Mouse (Mus musculus) hindbrain, embryonic 14.5 days (tissue): ENCODE data around the gene Dck. TPM values are rescaled to one million over a fixed set of nuclear protein-coding genes. Genes with fewer than 3 reads are reported as not detected.

Experiments used
- ATAC-seq: fragments of 200-750 bp; cut with Nextera tagmentation; 2 replicates; pipeline ENCODE4 v1.8.0; 2017; ENCODE audit warnings: moderate number of reproducible peaks, mild to moderate bottlenecking, moderate TSS enrichment, moderate library complexity; ENCODE audit not compliant: low FRiP score
- DNase-seq: peaks from one replicate; pipeline ENCODE4 v3.0.0-alpha.2; 2015; ENCODE audit warnings: low spot score
- H3K27ac ChIP-seq: fragments of 300-500 bp; sonication (generic); 2 replicates; pipeline ENCODE4 v1.5.1; 2014; ENCODE audit warnings: mild to moderate bottlenecking, moderate library complexity
- H3K27me3 ChIP-seq: fragments of 300-500 bp; sonication (generic); 2 replicates; pipeline ENCODE4 v1.6.1; 2014; ENCODE audit warnings: mild to moderate bottlenecking, low read length, mixed read lengths; ENCODE audit not compliant: control insufficient read depth, insufficient read depth
- H3K36me3 ChIP-seq: fragments of 300-500 bp; sonication (generic); replicated peaks from 2 replicates; pipeline ENCODE4 v1.6.1; 2014; ENCODE audit not compliant: control insufficient read depth, insufficient read depth
- H3K4me1 ChIP-seq: fragments of 300-500 bp; sonication (generic); replicated peaks from 2 replicates; pipeline ENCODE4 v1.6.1; 2014; ENCODE audit warnings: antibody characterized with exemption, low read length, mixed read lengths; ENCODE audit not compliant: control insufficient read depth, insufficient read depth
- H3K4me2 ChIP-seq: fragments of 300-500 bp; sonication (generic); replicated peaks from 2 replicates; pipeline ENCODE4 v1.6.1; 2014; ENCODE audit warnings: mild to moderate bottlenecking, moderate library complexity
- H3K4me3 ChIP-seq: fragments of 300-500 bp; sonication (generic); replicated peaks from 2 replicates; pipeline ENCODE4 v1.5.1; 2014; ENCODE audit warnings: mild to moderate bottlenecking, low read length
- H3K9ac ChIP-seq: fragments of 300-500 bp; sonication (generic); 2 replicates; pipeline ENCODE4 v1.6.1; 2014
- H3K9me3 ChIP-seq: fragments of 300-500 bp; sonication (generic); 2 replicates; pipeline ENCODE4 v1.6.1; 2016; ENCODE audit warnings: low read length; ENCODE audit not compliant: control insufficient read depth
- WGBS: fragments of 180-500 bp; shearing (Covaris S2); extraction: QIAGEN DNeasy Blood & Tissue Kit; methylation state at CpG from one replicate; pipeline ENCODE4 v1.1.7; 2014; 5-methylcytosine and 5-hydroxymethylcytosine counted together
- polyA plus RNA-seq: library from polyadenylated mRNA; unstranded; fragments of >200 nt; fragmentation: Nextera tagmentation; extraction: Ambion mirVana; gene quantifications from 2 replicates; pipeline ENCODE4 v1.2.1, GENCODE M21; 2014

The Dck gene
- 51.6 and 53.7 TPM in 2 replicates for polyA plus RNA-seq

DNA sequence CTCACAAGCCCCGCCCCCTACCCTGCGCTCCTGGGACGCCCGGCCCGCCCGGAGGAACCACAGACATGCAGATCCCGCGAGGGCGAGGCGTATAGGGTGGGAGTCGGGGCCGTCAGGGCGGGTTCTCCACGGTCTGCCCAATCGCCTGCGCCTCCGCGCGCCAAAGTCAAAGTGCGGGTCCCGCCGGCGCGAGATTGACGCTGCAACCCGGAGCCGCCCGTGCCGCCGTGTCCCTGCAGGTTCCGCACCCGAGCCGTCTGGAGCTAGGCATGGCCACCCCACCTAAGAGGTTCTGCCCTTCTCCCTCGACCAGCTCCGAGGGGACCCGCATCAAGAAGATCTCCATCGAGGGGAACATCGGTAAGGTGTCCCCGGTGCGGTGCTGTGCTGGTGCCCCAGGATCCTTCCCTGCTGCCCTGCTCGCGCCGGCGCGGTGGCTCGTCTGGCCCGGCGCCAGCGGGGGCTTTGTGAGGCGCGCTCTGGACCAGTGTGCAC, at the start of gene Dck:
Dck (plus strand) TSS at position 10 of the 495 bp plus-strand sequence.
- H3K4me1 ChIP-seq: peaks cover 17% of the 10 kb centered on the region
- DNase-seq: peak; percentile 91
- peak within 1 kb of the TSS; percentile 92 for H3K9ac ChIP-seq
- H3K4me2 ChIP-seq: peak within 1 kb of the TSS; percentile 53
- peak within 1 kb of the TSS; percentile 95 for H3K27ac ChIP-seq
- H3K4me3 ChIP-seq: peak within 1 kb of the TSS; percentile 92
- no peaks in the 10 kb centered on the region for H3K27me3 ChIP-seq
- ATAC-seq: peak; percentile 99
- H3K36me3 ChIP-seq: peaks cover 11% of the 10 kb centered on the region
- no peaks in the 10 kb centered on the region for H3K9me3 ChIP-seq
- WGBS: 1% methylated on average over 50 of the region's 51 CpGs

DNA sequence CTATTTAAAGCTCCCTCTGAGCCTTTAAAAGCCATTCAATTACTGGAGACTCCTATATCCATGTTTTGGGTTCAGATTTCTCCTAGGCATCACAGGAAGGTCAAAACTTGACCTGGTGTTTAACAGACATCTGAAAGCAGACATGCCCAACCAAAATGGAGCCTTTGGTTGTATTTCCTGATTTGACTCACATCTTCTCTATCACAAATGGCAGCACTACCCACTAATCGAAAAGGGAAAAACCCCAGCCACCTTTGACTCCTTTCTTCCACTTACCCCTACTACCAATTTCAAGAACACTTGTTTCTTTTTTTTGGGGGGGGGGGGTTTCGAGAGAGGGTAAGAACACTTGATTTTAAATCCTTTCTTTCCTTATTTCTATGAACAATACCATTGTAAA, 47.8 kb upstream of the Dck start:
- no peaks in the 10 kb centered on the region for H3K36me3 ChIP-seq
- H3K27me3 ChIP-seq: no peaks in the 10 kb centered on the region
- WGBS: 95% methylated on average over 2 of the region's 2 CpGs
- H3K4me3 ChIP-seq: no peak overlapping the region
- ATAC-seq (no peak), DNase-seq (no peak)
- no peak overlapping the region for H3K9ac ChIP-seq
- H3K9me3 ChIP-seq: no peaks in the 10 kb centered on the region
- H3K4me1 ChIP-seq: peaks cover 2% of the 10 kb centered on the region; the same call in 1 of the 2 replicates
- H3K4me2 ChIP-seq: no peak overlapping the region
- no peak overlapping the region for H3K27ac ChIP-seq

DNA sequence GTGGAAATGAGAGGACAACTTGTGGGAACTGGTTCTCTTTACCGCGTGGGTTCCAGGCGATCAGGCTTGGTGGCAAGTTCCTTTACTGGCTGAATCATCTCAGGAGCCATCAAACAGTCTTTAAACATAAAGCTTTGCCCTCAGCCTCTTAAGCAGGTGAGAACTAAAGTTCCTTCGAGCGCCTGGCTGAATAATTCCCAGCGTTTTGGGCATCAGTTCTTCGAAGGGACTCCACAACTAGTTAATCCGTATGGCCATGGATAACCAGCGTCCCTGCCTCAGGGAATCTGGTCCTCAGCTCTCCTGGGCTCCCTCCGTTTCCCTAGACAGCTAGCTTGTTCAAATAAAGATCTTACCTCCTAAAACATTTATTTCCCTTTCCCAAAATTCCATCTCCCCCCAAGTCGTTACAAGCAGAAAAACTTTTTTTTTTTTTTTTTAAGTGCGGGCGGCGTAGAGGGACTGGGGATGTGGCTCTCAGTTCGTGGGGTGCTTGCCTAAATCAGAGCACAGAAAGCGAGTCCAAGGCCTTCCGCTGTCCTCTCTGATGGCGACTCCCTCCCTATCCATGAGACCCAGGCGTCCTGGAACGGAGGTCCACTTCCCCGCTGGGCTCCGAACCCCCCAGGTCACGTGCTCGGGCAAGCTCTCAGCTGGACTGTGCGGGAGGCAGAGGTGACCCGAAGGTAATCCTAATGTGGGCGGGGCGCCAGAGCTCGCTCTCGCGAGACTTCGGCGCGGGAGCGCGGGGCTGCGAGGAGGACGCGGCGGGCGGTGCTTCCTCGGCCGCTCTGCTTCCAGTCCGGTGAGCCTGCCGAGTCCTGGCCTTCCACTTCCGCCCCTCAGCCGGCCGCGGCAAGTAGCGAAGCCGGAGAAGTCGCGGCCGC, 44.4 kb upstream of the Dck start, which contains the start of gene Mob1b:
Mob1b (plus strand) TSS at position 740 of the 887 bp plus-strand sequence.
- Histone ChIP-seq H3K36me3 (no peaks in the 10 kb centered on the region), H3K9ac (peak within 1 kb of the TSS; percentile 79), H3K9me3 (no peaks in the 10 kb centered on the region), H3K27ac (peak within 1 kb of the TSS; percentile 86), H3K27me3 (no peaks in the 10 kb centered on the region), H3K4me2 (peak within 1 kb of the TSS; percentile 74), H3K4me3 (peak within 1 kb of the TSS; percentile 56), H3K4me1 (peaks cover 21% of the 10 kb centered on the region)
- ATAC-seq: peak; percentile 95
- under 1% methylated on average over 54 of the region's 54 CpGs for WGBS
- DNase-seq: peak; percentile 97

DNA sequence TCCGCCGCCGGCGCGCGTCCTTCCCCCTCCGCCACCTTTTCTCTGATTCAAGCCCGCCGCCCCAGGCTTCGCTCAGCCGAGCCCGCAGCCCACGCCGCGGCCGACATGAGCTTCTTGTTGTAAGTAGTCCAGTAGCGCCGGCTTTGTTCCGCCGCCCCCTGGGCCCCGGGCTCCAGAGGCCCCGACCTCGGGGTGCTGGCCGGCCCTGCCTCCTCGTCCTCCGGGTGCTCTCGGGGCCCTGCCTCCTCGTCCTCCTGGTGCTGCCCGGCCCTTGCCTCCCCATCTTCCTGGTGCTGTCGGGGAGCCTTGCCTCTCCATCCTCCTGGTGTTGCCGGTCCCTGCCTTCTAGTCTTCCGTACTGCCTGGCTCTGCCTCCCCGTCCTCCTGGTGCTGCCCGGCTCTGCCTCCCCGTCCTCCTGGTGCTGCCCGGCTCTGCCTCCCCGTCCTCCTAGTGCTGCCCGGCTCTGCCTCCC, 43.8 kb upstream of the Dck start:
- WGBS: under 1% methylated on average over 37 of the region's 38 CpGs
- Histone ChIP-seq H3K27me3 (no peaks in the 10 kb centered on the region), H3K4me2 (peak overlapping the region; percentile 74), H3K9ac (peak overlapping the region; percentile 79), H3K4me1 (peaks cover 21% of the 10 kb centered on the region), H3K27ac (peak overlapping the region; percentile 86), H3K36me3 (no peaks in the 10 kb centered on the region), H3K4me3 (peak overlapping the region; percentile 56), H3K9me3 (no peaks in the 10 kb centered on the region)
- ATAC-seq: peak; percentile 83
- DNase-seq: no peak

DNA sequence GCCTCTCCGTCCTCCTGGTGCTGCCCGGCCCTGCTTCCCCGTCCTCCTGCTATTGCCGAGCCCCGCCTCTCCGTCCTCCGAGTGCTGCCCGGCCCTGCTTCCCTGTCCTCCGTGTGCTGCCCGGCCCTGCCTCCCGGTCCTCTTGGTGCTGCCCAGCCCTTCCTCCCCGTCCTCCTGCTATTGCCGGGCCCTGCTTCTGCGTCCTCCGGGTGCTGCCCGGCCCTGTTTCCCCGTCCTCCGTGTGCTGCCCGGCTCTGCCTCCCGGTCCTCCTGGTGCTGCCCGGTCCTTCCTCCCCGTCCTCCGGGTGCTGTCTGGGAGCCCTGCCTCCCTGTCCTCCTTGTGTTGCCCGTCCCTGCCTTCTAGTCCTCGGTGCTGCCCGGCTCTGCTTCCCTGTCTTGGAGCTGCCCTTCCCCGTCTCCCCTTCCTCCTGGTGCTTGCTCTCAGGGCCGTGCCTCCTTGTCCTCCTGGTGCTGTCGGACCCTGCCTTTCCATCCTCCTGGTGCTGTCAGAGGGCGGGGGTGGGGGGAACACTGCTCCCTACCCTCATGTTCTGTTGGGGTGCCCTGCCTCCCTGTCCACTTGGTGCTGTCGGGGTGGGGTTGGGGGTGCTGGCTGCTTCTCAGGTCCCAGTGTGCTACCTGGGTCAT, 43.1 kb upstream of the Dck start:
- H3K27me3 ChIP-seq: no peaks in the 10 kb centered on the region
- no peaks in the 10 kb centered on the region for H3K9me3 ChIP-seq
- no peaks in the 10 kb centered on the region for H3K36me3 ChIP-seq
- H3K4me2 ChIP-seq: peak overlapping the region; percentile 74
- peak overlapping the region; percentile 79 for H3K9ac ChIP-seq
- DNase-seq (no peak), ATAC-seq (peak; percentile 35)
- peaks cover 21% of the 10 kb centered on the region for H3K4me1 ChIP-seq
- peak overlapping the region; percentile 86 for H3K27ac ChIP-seq
- H3K4me3 ChIP-seq: peak overlapping the region; percentile 56
- 1% methylated on average over 31 of the region's 31 CpGs for WGBS

DNA sequence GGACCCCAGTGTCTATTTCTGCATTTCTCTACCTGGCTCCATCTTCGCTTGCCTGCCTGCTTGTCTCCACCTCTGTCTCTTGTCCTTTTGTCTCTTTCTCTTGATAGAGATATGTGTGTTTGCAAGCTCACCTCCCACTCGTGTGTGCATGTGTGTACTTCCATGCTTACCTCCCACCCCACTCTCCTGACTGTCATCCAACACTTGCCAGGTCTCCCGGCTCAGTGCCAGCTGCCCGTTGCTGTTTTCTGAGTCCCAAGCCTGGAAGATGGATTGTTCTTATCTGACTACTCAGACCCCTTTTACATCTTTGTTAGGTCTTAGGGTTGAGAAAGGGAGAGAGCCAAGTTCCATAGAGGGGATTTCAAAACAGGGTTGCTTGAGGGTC, 42.6 kb upstream of the Dck start:
- Histone ChIP-seq H3K9me3 (no peaks in the 10 kb centered on the region), H3K4me3 (peak overlapping the region; percentile 56), H3K9ac (peak overlapping the region; percentile 79), H3K36me3 (no peaks in the 10 kb centered on the region), H3K4me2 (peak overlapping the region; percentile 74), H3K27ac (0 out of 2 replicates have a peak overlapping the region, but pooled peaks have one; percentile 86), H3K27me3 (no peaks in the 10 kb centered on the region), H3K4me1 (peaks cover 21% of the 10 kb centered on the region)
- ATAC-seq (no peak), DNase-seq (no peak)
- 17% methylated on average over 4 of the region's 4 CpGs for WGBS

DNA sequence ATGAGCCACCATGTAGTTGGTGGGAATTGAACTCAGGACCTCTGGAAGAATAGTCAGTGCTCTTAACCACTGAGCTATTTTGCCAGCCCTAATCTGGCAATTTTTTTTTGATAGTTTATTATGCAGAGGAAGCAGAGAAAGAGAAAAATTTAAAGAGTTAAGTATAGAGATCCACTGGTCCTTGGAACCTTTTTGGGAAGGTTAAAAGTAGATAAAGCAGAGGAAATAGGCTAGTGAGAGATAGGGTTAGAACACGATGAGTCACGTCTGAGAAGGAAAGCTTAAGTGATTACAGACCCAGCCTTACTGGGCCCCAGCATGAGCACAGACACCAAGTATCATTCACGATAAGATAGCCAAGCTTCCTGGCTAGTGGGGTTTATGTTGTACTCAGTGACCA, 40.8 kb upstream of the Dck start:
- no peak overlapping the region for H3K27ac ChIP-seq
- 87% methylated on average over 3 of the region's 3 CpGs for WGBS

DNA sequence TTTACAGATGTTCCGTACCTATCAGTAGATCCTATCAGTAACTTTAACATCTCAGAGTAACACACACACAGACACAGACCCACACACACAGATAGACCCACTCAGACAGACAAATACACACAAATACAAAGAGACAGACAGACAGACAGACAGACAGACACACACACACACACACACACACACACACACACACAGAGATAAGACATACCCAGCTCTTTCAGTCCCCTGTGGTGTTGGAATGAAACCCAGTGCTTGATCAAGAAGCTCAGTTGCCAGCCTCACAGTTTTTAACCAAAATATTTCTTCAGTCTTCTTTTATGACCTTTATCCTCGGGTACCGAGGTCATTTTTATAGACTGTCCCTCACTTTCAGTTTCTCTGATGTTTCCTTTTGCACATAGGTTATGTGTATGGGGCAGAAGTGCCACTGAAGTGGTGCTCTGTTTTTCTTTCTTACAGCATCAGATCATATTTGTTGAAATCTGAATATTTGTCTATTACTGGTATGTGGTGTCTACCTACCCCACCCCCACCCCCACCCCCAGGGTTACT, 37.1 kb upstream of the Dck start:
- no peak overlapping the region for H3K4me2 ChIP-seq
- DNase-seq (no peak), ATAC-seq (no peak)
- peaks cover 12% of the 10 kb centered on the region for H3K4me1 ChIP-seq
- H3K36me3 ChIP-seq: no peaks in the 10 kb centered on the region
- H3K4me3 ChIP-seq: no peak overlapping the region
- no peak overlapping the region for H3K27ac ChIP-seq
- 82% methylated on average over 3 of the region's 3 CpGs for WGBS
- H3K9me3 ChIP-seq: no peaks in the 10 kb centered on the region
- H3K9ac ChIP-seq: no peak overlapping the region
- no peaks in the 10 kb centered on the region for H3K27me3 ChIP-seq

More for the DNA sequence above, 40.8 kb upstream of the Dck start:
- ATAC-seq (no peak), DNase-seq (no peak)
- Histone ChIP-seq H3K36me3 (no peaks in the 10 kb centered on the region), H3K4me3 (no peak overlapping the region), H3K4me2 (no peak overlapping the region), H3K4me1 (peaks cover 21% of the 10 kb centered on the region), H3K9ac (no peak overlapping the region), H3K9me3 (no peaks in the 10 kb centered on the region), H3K27me3 (no peaks in the 10 kb centered on the region)

DNA sequence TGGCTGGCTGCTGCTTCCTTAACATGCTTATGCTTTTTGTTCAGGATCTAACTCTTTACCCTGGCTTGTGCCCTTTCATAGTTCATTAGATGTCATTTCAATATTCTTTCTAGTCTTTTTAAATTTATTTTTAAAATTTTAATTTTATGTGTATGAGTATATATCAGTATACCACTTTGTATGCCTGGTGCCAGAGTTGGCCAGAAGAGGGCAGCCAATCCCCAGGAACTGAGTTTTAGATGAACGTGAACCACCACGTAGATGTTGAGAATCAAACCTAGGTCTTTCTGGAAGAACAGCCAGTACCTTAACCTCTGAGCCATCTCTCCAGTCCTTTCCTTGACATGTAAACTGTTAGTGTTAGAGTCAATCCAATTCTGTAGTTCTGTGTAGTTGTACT, 30.0 kb upstream of the Dck start:
- 95% methylated on average over 2 of the region's 2 CpGs for WGBS
- H3K4me1 ChIP-seq: no peaks in the 10 kb centered on the region

More for the DNA sequence above, 30.0 kb upstream of the Dck start:
- H3K9me3 ChIP-seq: no peaks in the 10 kb centered on the region
- no peak overlapping the region for H3K9ac ChIP-seq
- no peak overlapping the region for H3K4me2 ChIP-seq
- no peaks in the 10 kb centered on the region for H3K36me3 ChIP-seq
- ATAC-seq (no peak), DNase-seq (no peak)
- no peak overlapping the region for H3K27ac ChIP-seq
- no peaks in the 10 kb centered on the region for H3K27me3 ChIP-seq
- no peak overlapping the region for H3K4me3 ChIP-seq
